Mouse (Mus musculus): ENCODE results near the gene Gse1.
A peak's percentile ranks its signal among the peaks of the same experiment; 100 is the strongest.
"Not testable (repeated sequence)": the region's sequence is repeated elsewhere in the genome, so short reads cannot be mapped to it uniquely, and the experiment has no call there.

Gse1 gene

GRCm38 (mm10) chr8:120344166-120344565 is 115.9 kb downstream of the Gse1 start:
- DNase-seq (ENCODE audit: low read depth, low spot score): no peak

DNA sequence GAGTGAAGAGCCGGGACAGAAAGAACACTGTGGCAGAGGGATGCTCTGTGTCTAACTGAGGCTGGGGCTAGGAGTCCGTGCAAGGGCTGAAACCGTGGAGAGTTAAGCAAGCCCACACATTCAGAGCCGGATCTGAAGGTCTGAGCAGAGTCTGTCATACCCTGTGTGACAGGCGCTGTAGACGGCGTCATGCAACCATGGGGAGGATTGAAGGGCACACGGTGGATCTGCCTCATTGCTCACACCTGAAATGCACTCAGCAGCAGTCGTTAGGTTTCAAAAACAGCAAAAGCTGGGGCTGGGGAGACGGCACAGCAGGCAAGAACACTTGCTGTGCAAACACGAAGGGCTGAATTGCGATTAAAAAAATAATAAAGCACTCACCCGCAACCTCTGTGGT is 116.3 kb downstream of the Gse1 start:
- no peak for DNase-seq (ENCODE audit: low read depth, low spot score)

DNA sequence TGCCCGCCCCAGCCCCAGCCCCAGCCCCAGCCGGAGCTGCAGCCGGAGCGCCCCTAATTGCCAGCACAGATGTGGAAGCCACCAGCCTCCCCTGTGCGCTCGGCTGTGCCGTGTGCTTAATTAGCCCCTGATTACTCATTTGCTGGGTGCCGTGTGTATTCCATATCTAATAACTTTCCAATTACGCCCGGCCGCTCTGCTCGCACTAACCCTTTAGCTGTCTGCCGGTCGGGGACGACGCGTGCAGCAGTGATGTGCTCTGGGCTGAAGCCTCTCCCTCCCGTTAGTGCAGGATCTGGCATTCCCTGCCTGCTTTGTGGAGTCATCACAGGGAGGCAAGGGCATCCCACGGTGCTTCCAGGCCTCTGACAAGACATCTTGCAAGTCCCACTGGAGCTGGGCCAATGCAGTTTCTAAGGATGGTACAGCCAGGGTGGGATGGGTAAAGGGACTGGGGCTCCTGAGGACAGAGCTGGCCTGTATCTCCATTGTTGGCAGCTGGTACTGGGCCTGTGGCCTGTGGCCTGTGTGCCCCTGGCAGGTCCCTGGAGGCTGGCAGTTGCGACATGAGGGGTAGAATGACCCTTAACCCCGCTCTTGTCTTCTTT is 119.6 kb downstream of the Gse1 start:
- no peak for DNase-seq (ENCODE audit: low read depth, low spot score)

GRCm38 (mm10) chr8:120348922-120349321 is 120.7 kb downstream of the Gse1 start:
- no peak for DNase-seq (ENCODE audit: low read depth, low spot score)

DNA sequence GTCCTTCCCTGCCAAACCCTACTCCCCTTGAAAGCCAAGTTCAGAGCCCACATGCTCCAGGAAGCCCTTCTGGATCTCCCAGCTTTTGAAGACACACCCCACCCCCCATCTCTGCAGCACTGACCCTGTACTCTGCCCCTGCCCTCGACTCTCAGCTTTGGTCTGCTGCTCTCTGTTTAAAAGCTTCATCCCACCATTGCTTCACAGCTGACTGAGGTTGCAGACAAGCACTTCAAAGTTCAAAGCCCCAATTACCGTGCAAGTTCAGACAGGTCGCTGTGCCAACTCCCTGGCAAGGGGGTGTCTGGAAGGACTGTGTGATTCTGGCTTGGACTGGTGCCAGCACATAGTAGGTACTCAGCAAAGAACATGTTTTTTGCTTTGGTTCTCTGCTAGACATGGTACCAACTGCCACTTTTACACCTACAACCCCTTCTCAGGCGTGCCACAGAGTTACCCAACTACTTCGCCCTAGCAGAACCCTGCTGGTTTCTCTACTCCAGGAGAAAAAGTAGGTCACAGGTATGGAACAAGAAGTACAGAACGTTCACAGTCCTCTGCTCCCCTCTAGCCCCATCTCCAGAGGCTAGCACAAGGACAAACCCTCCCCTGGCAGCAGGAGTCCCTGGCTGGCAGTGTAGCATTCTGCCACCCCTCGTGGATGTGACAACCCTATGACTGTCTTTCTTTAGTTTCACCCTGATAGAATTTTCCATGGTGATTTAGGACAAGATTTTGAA is 123.2 kb downstream of the Gse1 start:
- DNase-seq (ENCODE audit: low read depth, low spot score): no peak

- DNase-seq (ENCODE audit: low read depth, low spot score): no peak
Observed at GRCm38 (mm10) chr8:120352096-120352495, 123.8 kb downstream of the Gse1 start.

- DNase-seq (ENCODE audit: low read depth, low spot score): no peak
Observed at GRCm38 (mm10) chr8:120356067-120356466, 127.8 kb downstream of the Gse1 start.

DNA sequence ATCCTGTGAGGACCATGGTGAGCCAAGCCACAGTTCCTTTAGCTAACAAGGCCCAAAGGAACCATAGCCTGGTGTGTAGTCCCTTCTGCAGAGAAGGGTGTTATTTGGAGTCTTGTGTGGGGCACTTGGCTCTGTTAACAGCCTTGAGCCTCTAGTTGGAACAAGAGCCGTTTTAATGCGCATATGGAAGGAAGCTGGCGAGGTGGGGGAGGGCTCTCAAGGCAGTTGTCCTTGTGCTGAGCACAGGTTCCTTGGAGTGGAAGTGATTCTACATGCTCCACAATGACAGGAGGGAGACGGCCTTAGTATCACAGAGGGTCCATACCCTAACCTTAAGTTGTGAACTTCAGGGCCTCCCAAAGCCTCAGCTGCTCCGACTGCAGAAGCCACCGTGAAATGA is 129.2 kb downstream of the Gse1 start:
- no peak for DNase-seq (ENCODE audit: low read depth, low spot score)

DNA sequence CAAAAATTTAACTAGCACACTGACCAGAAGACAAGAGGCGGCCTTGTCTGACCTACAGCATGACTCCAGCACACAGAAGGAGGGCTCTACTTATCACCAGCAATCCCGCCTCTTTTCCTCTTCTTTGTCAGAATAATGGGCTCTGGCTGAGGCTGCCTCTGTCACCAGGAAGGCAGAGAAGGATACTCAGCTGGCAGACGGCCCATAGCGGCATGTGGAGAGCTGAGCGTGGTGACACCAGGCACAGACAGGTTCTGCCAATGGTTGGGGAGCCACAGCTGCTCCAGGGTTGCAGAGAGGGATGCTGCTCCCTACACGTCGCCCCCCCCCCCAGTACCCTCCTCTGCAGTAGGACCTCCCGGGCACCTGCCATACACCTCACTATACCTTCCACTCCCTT is 133.0 kb downstream of the Gse1 start:
- DNase-seq (ENCODE audit: low read depth, low spot score): no peak

- no peak for DNase-seq (ENCODE audit: low read depth, low spot score)
Observed at GRCm38 (mm10) chr8:120363552-120364071, 135.4 kb downstream of the Gse1 start.

DNA sequence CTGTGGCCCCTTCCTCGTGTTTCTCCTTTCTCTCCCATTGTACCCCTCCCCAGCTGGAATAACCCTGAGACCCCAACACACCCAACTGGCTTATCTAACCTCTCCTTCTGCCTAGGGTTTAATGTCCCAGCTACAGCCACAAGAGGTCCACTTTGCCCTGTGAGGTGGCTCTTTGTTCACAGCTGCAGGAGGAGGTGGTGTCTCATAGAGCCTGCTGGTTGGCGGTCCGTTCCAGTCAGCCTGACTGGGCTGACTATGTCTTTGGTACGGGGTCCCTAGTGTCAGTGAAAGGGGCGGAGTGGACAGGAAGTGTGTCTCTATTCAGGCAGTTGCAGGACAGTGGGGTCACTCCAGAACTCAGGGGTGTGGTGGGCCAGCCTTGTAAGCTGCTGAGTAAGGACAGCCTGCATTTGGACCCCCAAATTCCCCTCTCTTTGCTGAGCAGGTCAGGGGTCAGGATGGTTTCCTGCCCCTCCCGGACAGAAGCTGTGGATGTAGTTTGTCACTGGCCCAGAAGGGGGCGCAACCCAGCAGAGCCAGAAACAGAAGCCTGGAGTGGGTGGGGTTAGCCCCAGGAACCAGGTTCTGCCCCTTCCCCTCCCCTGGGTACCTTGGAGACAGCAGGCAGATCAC is 136.0 kb downstream of the Gse1 start:
- DNase-seq (ENCODE audit: low read depth, low spot score): no peak

GRCm38 (mm10) chr8:120366840-120367239 is 138.6 kb downstream of the Gse1 start:
- no peak for DNase-seq (ENCODE audit: low read depth, low spot score)

DNA sequence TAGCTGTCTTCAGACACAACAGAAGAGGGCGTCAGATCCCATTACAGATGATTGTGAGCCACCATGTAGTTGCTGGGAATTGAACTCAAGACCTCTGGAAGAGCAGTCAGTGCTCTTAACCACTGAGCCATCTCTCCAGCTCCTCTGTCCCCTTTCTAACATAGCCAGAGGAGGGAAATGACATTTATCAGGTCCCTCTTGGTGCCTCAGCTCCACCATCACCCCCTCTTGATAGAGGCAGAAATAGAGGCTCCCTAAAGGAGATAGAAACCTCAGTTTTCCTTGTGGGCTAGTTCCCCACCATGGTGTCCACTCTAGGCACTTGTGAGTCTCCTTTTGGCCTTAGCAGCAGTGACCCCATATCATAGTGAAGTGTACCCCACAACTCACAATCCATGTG is 139.9 kb downstream of the Gse1 start:
- not testable (repeated sequence) for DNase-seq (ENCODE audit: low read depth, low spot score)

- DNase-seq (ENCODE audit: low read depth, low spot score): peak; percentile 60
Observed at GRCm38 (mm10) chr8:120368814-120369649, 140.8 kb downstream of the Gse1 start.

GRCm38 (mm10) chr8:120369956-120370355 is 141.7 kb downstream of the Gse1 start:
- no peak for DNase-seq (ENCODE audit: low read depth, low spot score)

- DNase-seq (ENCODE audit: low read depth, low spot score): no peak
Observed at GRCm38 (mm10) chr8:120370461-120370860, 142.2 kb downstream of the Gse1 start.

GRCm38 (mm10) chr8:120371146-120371545 is 142.9 kb downstream of the Gse1 start:
- DNase-seq (ENCODE audit: low read depth, low spot score): no peak

- DNase-seq (ENCODE audit: low read depth, low spot score): no peak
Observed at GRCm38 (mm10) chr8:120371725-120372457, 143.6 kb downstream of the Gse1 start.

DNA sequence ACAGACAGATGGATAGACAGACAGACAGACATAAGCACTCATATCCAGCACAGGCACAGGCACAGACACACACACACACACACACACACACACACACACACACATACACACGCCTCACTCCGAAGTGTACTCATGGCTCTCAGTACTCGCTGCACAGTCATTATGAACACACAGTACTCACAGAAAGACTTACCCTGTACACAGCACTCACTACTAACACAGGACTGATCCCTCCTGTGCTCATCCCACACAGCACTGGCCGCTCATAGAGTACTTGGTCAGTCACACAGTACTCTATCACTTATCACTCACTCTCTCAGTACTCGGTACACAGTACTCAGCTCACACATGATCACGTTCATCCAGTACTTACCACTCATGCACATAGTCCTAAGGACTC is 144.4 kb downstream of the Gse1 start:
- no peak for DNase-seq (ENCODE audit: low read depth, low spot score)

- DNase-seq (ENCODE audit: low read depth, low spot score): no peak
Observed at GRCm38 (mm10) chr8:120373621-120374020, 145.4 kb downstream of the Gse1 start.

GRCm38 (mm10) chr8:120374070-120374469 is 145.8 kb downstream of the Gse1 start:
- no peak for DNase-seq (ENCODE audit: low read depth, low spot score)

Data from brain, embryonic 18.5 days (tissue).